Mouse (Mus musculus): ENCODE results near the gene Kctd19. TPM values are rescaled to one million over a fixed set of nuclear protein-coding genes. Genes with fewer than 3 reads are reported as not detected.

The Kctd19 gene
- polyA plus RNA-seq, 1 experiment from 2014 or later = not detected

- Histone ChIP-seq H3K27me3 (no peaks in the 10 kb centered on the region), H3K9ac (no peak overlapping the region), H3K4me1 (peaks cover 18% of the 10 kb centered on the region; the same call in 1 of the 2 replicates), H3K9me3 (replicated peaks) (peaks cover 5% of the 10 kb centered on the region; the same call in 1 of the 2 replicates), H3K4me2 (replicated peaks) (peak overlapping the region; percentile 45), H3K4me3 (0 out of 2 replicates have a peak overlapping the region, but pooled peaks have one; percentile 1), H3K36me3 (0 out of 2 replicates have a peak, but pooled peaks cover 3% of the 10 kb centered on the region), H3K27ac (no peak overlapping the region)
- peak; percentile 41 for ATAC-seq (ENCODE audit: low FRiP score)
- WGBS = 27% methylated on average over 33 of the region's 33 CpGs
Observed at GRCm38 (mm10) chr8:105374513-105374966, 38.8 kb downstream of the Kctd19 start.

GRCm38 (mm10) chr8:105373032-105373431 lies 40.3 kb downstream of the Kctd19 start, which contains the start of gene Plekhg4:
TSS of gene Plekhg4 (plus strand) at chr8:105373274.
- 65% methylated on average over 2 of the region's 2 CpGs for WGBS
- peaks cover 12% of the 10 kb centered on the region; the same call in 1 of the 2 replicates for H3K4me1 ChIP-seq
- peaks cover 6% of the 10 kb centered on the region; the same call in 1 of the 2 replicates for H3K36me3 ChIP-seq
- no peak for ATAC-seq (ENCODE audit: low FRiP score)
- no peak within 1 kb of the TSS for H3K4me3 ChIP-seq
- H3K9ac ChIP-seq = no peak within 1 kb of the TSS
- H3K27me3 ChIP-seq = no peaks in the 10 kb centered on the region
- peak within 1 kb of the TSS; percentile 45; the same call in 1 of the 2 replicates for H3K4me2 ChIP-seq (replicated peaks)
- H3K9me3 ChIP-seq (replicated peaks) = peaks cover 5% of the 10 kb centered on the region; the same call in 1 of the 2 replicates
- H3K27ac ChIP-seq = no peak within 1 kb of the TSS

GRCm38 (mm10) chr8:105372473-105372872 lies 40.8 kb downstream of the Kctd19 start:
- Histone ChIP-seq H3K4me1 (peaks cover 12% of the 10 kb centered on the region; the same call in 1 of the 2 replicates), H3K36me3 (peaks cover 6% of the 10 kb centered on the region; the same call in 1 of the 2 replicates), H3K4me2 (replicated peaks) (no peak overlapping the region), H3K9ac (no peak overlapping the region), H3K27me3 (no peaks in the 10 kb centered on the region), H3K27ac (no peak overlapping the region), H3K9me3 (replicated peaks) (peaks cover 5% of the 10 kb centered on the region; the same call in 1 of the 2 replicates), H3K4me3 (no peak overlapping the region)
- 73% methylated on average over 9 of the region's 9 CpGs for WGBS
- ATAC-seq (ENCODE audit: low FRiP score) = no peak

GRCm38 (mm10) chr8:105367107-105367506 lies 46.2 kb downstream of the Kctd19 start:
- no peaks in the 10 kb centered on the region for H3K27me3 ChIP-seq
- no peaks in the 10 kb centered on the region for H3K4me1 ChIP-seq
- WGBS = 68% methylated on average over 2 of the region's 2 CpGs
- no peak overlapping the region for H3K4me2 ChIP-seq (replicated peaks)
- H3K27ac ChIP-seq = no peak overlapping the region
- no peaks in the 10 kb centered on the region for H3K9me3 ChIP-seq (replicated peaks)
- no peak overlapping the region for H3K4me3 ChIP-seq
- H3K36me3 ChIP-seq = peaks cover 13% of the 10 kb centered on the region; the same call in 1 of the 2 replicates
- no peak for ATAC-seq (ENCODE audit: low FRiP score)
- no peak overlapping the region for H3K9ac ChIP-seq

- Histone ChIP-seq H3K9me3 (replicated peaks) (no peaks in the 10 kb centered on the region), H3K4me3 (no peak overlapping the region), H3K4me2 (replicated peaks) (no peak overlapping the region), H3K36me3 (peaks cover 5% of the 10 kb centered on the region), H3K9ac (no peak overlapping the region), H3K4me1 (0 out of 2 replicates have a peak, but pooled peaks cover 6% of the 10 kb centered on the region), H3K27me3 (0 out of 2 replicates have a peak, but pooled peaks cover 4% of the 10 kb centered on the region), H3K27ac (no peak overlapping the region)
- 83% methylated on average over 12 of the region's 12 CpGs for WGBS
- no peak for ATAC-seq (ENCODE audit: low FRiP score)
Observed at GRCm38 (mm10) chr8:105361751-105362702, 51.3 kb downstream of the Kctd19 start.

DNA sequence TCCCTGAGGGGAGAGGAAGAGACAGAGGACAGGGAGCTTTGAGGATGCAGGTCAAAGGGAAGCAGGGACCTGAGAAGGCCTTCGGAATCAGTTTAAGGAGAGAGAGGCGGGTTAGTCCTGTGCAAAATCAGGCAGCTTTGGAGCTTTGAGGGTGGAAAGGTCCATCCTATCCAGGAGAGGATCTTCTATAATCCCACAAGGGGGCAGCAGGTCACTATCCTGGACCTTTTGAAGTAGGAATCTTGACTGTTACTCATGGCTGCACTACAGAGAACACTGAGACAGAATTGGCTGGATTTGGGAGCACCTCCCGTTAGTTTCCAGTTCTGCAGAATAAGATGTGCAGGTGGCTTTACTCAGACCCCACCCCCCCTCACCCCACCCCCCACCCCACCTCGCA lies 53.7 kb downstream of the Kctd19 start:
- no peak overlapping the region for H3K27ac ChIP-seq
- H3K9ac ChIP-seq = peak overlapping the region; percentile 18; the same call in 1 of the 2 replicates
- H3K4me2 ChIP-seq (replicated peaks) = no peak overlapping the region
- H3K4me1 ChIP-seq = peaks cover 10% of the 10 kb centered on the region; the same call in 1 of the 2 replicates
- H3K36me3 ChIP-seq = peaks cover 13% of the 10 kb centered on the region; the same call in 1 of the 2 replicates
- H3K4me3 ChIP-seq = no peak overlapping the region
- H3K9me3 ChIP-seq (replicated peaks) = no peaks in the 10 kb centered on the region
- H3K27me3 ChIP-seq = 0 out of 2 replicates have a peak, but pooled peaks cover 4% of the 10 kb centered on the region
- 0 out of 2 replicates have a peak, but pooled peaks have one; percentile 47 for ATAC-seq (ENCODE audit: low FRiP score)
- WGBS = 49% methylated on average over 4 of the region's 4 CpGs

- no peak overlapping the region for H3K4me3 ChIP-seq
- H3K27me3 ChIP-seq = 0 out of 2 replicates have a peak, but pooled peaks cover 4% of the 10 kb centered on the region
- ATAC-seq (ENCODE audit: low FRiP score) = peak; percentile 19; the same call in 1 of the 2 replicates
- H3K27ac ChIP-seq = no peak overlapping the region
- peaks cover 10% of the 10 kb centered on the region; the same call in 1 of the 2 replicates for H3K36me3 ChIP-seq
- peak overlapping the region; percentile 18; the same call in 1 of the 2 replicates for H3K9ac ChIP-seq
- WGBS = 61% methylated on average over 15 of the region's 15 CpGs
- H3K4me1 ChIP-seq = peaks cover 10% of the 10 kb centered on the region; the same call in 1 of the 2 replicates
- no peak overlapping the region for H3K4me2 ChIP-seq (replicated peaks)
- no peaks in the 10 kb centered on the region for H3K9me3 ChIP-seq (replicated peaks)
Observed at GRCm38 (mm10) chr8:105359208-105359607, 54.1 kb downstream of the Kctd19 start.

- 88% methylated on average over 14 of the region's 14 CpGs for WGBS
- no peak for ATAC-seq (ENCODE audit: low FRiP score)
- Histone ChIP-seq H3K27ac (no peak overlapping the region), H3K9me3 (replicated peaks) (no peaks in the 10 kb centered on the region), H3K9ac (no peak overlapping the region), H3K27me3 (0 out of 2 replicates have a peak, but pooled peaks cover 4% of the 10 kb centered on the region), H3K4me2 (replicated peaks) (no peak overlapping the region), H3K4me1 (peaks cover 10% of the 10 kb centered on the region; the same call in 1 of the 2 replicates), H3K4me3 (no peak overlapping the region), H3K36me3 (peaks cover 12% of the 10 kb centered on the region; the same call in 1 of the 2 replicates)
Observed at GRCm38 (mm10) chr8:105356681-105357080, 56.6 kb downstream of the Kctd19 start.

GRCm38 (mm10) chr8:105355179-105356024 lies 57.9 kb downstream of the Kctd19 start:
- H3K4me3 ChIP-seq = no peak overlapping the region
- no peak overlapping the region for H3K4me2 ChIP-seq (replicated peaks)
- no peak for ATAC-seq (ENCODE audit: low FRiP score)
- H3K9ac ChIP-seq = no peak overlapping the region
- H3K9me3 ChIP-seq (replicated peaks) = no peaks in the 10 kb centered on the region
- peaks cover 13% of the 10 kb centered on the region for H3K4me1 ChIP-seq
- H3K27ac ChIP-seq = no peak overlapping the region
- 0 out of 2 replicates have a peak, but pooled peaks cover 7% of the 10 kb centered on the region for H3K27me3 ChIP-seq
- peaks cover 12% of the 10 kb centered on the region; the same call in 1 of the 2 replicates for H3K36me3 ChIP-seq
- WGBS = 54% methylated on average over 26 of the region's 26 CpGs

DNA sequence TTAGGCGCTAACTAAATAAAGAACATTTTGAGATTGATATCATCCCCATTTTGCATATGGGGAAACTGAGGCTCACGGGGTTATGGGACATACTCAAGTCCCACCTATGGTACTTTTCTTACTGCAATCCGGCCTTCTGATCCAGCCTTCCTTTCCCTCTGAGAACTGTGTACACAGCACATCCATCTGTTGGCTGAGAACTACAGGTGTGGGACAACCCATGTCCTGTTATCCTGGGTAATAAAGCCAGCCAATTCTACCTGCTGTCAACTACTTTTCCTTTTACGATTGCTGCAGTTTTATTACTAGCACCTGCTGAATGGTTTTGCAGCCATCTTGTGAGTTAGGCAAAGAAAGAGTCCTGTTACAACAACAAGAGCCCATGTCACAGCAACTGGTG lies 58.8 kb downstream of the Kctd19 start:
- no peak overlapping the region for H3K4me2 ChIP-seq (replicated peaks)
- H3K4me3 ChIP-seq = no peak overlapping the region
- H3K4me1 ChIP-seq = peaks cover 18% of the 10 kb centered on the region
- WGBS = 87% methylated on average over 4 of the region's 4 CpGs
- peaks cover 12% of the 10 kb centered on the region; the same call in 1 of the 2 replicates for H3K36me3 ChIP-seq
- 0 out of 2 replicates have a peak, but pooled peaks cover 7% of the 10 kb centered on the region for H3K27me3 ChIP-seq
- ATAC-seq (ENCODE audit: low FRiP score) = no peak
- H3K27ac ChIP-seq = no peak overlapping the region
- no peaks in the 10 kb centered on the region for H3K9me3 ChIP-seq (replicated peaks)
- no peak overlapping the region for H3K9ac ChIP-seq

DNA sequence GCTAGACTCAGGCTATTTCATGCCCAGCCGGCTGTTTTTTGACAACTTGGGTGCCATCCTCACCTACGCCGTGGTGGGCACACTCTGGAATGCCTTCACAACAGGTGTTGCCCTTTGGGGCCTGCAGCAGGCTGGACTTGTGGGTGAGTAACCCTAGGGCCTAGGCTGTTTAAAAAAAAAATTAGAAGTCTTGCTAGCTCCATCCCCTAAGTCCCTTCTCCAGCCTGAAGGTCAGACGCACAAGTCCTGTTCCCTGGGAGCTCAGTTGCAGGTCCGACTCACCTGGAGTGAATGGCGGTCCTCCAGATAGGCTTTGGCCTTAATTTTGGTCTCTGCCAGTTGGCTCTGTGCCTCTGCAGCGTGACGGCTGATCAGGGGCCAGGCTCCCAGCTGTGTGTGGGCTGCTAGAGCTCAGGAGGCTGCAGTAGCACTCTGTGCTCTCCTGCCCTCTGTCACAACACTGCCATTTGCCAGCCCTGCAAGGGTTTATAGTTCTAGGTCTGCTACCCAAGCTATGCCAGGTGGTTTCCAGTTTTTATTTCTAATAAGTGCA lies 59.6 kb downstream of the Kctd19 start:
- H3K9me3 ChIP-seq (replicated peaks) = no peaks in the 10 kb centered on the region
- H3K4me1 ChIP-seq = peaks cover 18% of the 10 kb centered on the region
- H3K4me2 ChIP-seq (replicated peaks) = no peak overlapping the region
- WGBS = 78% methylated on average over 8 of the region's 8 CpGs
- no peak overlapping the region for H3K9ac ChIP-seq
- no peak for ATAC-seq (ENCODE audit: low FRiP score)
- H3K36me3 ChIP-seq = peaks cover 12% of the 10 kb centered on the region; the same call in 1 of the 2 replicates
- no peak overlapping the region for H3K27ac ChIP-seq
- H3K4me3 ChIP-seq = no peak overlapping the region
- 0 out of 2 replicates have a peak, but pooled peaks cover 7% of the 10 kb centered on the region for H3K27me3 ChIP-seq
